Comparison of ENCODE assay signal across 23 mouse cellular contexts in the genomic region with DNA sequence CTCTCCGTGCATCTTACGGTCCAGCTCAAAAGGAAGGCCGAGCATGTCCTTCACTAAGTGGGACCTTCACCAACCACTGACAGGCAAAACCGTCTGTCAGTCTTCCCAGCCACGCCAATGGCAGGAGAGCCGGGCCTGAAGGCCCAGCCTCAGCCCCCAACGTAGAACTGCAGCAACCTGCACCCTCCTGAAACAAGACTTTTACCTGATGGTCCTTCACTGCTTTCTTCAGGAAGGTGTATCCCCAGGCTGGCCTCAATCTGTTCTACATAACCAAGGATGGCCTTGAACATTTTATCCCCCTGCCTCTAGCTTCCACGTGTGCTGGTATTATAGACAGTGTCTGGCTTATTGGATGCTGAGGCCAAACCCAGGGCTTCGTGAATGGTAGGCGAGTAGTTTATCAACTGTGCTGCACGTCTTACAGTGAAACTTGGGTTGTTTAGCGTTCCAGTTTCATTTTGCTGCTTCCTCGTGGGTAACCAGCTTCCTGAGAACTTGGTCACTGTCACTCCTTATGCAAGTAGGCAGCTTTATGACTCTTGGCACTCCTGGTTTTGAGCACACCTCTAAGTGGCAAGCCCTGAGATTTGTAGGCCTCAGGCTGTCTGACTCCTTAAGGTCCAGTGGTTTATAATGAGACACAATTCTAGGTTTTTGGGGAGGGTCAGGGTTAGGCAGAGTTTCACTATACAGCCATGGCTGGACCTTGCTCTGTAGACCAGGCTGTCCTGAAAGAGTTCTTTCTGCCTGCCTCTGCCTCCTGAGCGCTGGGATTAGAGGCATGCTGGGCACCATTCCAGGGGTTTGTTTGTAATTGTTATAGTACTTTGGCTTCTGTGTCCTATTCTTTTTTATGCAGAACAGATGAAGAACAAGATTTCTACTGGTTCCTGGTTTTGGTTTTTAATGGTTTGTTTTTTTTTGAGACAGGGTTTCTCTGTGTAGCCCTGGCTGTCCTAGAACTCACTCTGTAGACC. TPM values are rescaled to one million over a fixed set of nuclear protein-coding genes. Genes with fewer than 3 reads are reported as not detected.
DNase-seq lines count a peak whose midpoint lies in the region; ATAC-seq and TF ChIP-seq lines count a peak whose summit lies in the region.
"Had no signal": no experiment of that assay in that cellular context is flagged by ENCODE, and none has a peak within 500 bp of the region (broad histone marks: within the 10 kb centered on the region; RNA-seq: fewer than 3 reads in every experiment).

No protein-coding gene starts in this region.

- no peak overlapping the region for H3K27ac ChIP-seq in kidney, adult 2 months (ENCODE audit: insufficient read depth, low read depth, low read length)
- no peak overlapping the region for H3K27ac ChIP-seq in kidney, embryonic 16.5 days (ENCODE audit: low read length)
- no peak overlapping the region for H3K27ac ChIP-seq in lung, embryonic 14.5 days (ENCODE audit: low read depth)
- H3K27ac ChIP-seq in intestine, postnatal 0 days (ENCODE audit: low read depth, low read length): 0 out of 2 replicates have a peak overlapping the region, but pooled peaks have one; percentile 5
- H3K27ac ChIP-seq: embryonic facial prominence, embryonic 15.5 days; forebrain, embryonic 10.5 days; gastrocnemius, adult 2 months; heart, embryonic 13.5 days; hindbrain, embryonic 12.5 days had no signal

- 89% methylated on average over 14 of the region's 14 CpGs for WGBS in kidney, adult 2 months
- 90% methylated on average over 14 of the region's 14 CpGs for WGBS in kidney, embryonic 16.5 days
- 88% methylated on average over 14 of the region's 14 CpGs for WGBS in lung, embryonic 14.5 days
- WGBS in intestine, postnatal 0 days: 65% methylated on average over 14 of the region's 14 CpGs

- no peak for TF ChIP-seq CTCF in kidney, adult 2 months (conservative IDR thresholded peaks at IDR 0.05; ENCODE audit: insufficient read depth, insufficient read length, low read depth, low read length)
- TF ChIP-seq CTCF in lung, embryonic 14.5 days (IDR thresholded peaks at IDR 0.05; ENCODE audit: low read depth): no peak
- TF ChIP-seq CTCF in intestine, postnatal 0 days (IDR thresholded peaks at IDR 0.05; ENCODE audit: low read depth): no peak

- H3K4me3 ChIP-seq in kidney, adult 2 months (ENCODE audit: insufficient read depth, low read depth, low read length): no peak overlapping the region
- no peak overlapping the region for H3K4me3 ChIP-seq in kidney, embryonic 16.5 days (ENCODE audit: low read length)
- H3K4me3 ChIP-seq in lung, embryonic 14.5 days (ENCODE audit: low read depth, low read length): no peak overlapping the region
- H3K4me3 ChIP-seq in intestine, postnatal 0 days (ENCODE audit: low read depth, low read length): no peak overlapping the region
- H3K4me3 ChIP-seq: embryonic facial prominence, embryonic 15.5 days; erythroblast, embryonic 14.5 days; forebrain, embryonic 10.5 days; gastrocnemius, adult 2 months; heart, embryonic 13.5 days; hindbrain, embryonic 12.5 days had no signal

- H3K9me3 ChIP-seq in kidney, embryonic 16.5 days (ENCODE audit: low read length): no peaks in the 10 kb centered on the region
- H3K9me3 ChIP-seq in lung, embryonic 14.5 days (ENCODE audit: low read depth, low read length): no peaks in the 10 kb centered on the region
- H3K9me3 ChIP-seq in intestine, postnatal 0 days (ENCODE audit: control insufficient read depth): no peaks in the 10 kb centered on the region
- H3K9me3 ChIP-seq: embryonic facial prominence, embryonic 15.5 days; forebrain, embryonic 10.5 days; heart, embryonic 13.5 days; hindbrain, embryonic 12.5 days had no signal

- TF ChIP-seq POLR2A in kidney, adult 2 months (IDR thresholded peaks at IDR 0.05; ENCODE audit: low read depth, low read length): no peak

- no peaks in the 10 kb centered on the region for H3K36me3 ChIP-seq in kidney, adult 2 months (ENCODE audit: control insufficient read depth, insufficient read depth, low read length)
- no peaks in the 10 kb centered on the region for H3K36me3 ChIP-seq in kidney, embryonic 16.5 days (ENCODE audit: insufficient read depth, low read length)
- no peaks in the 10 kb centered on the region for H3K36me3 ChIP-seq in lung, embryonic 14.5 days (ENCODE audit: insufficient read depth)
- no peaks in the 10 kb centered on the region for H3K36me3 ChIP-seq in intestine, postnatal 0 days (ENCODE audit: control insufficient read depth, insufficient read depth)
- H3K36me3 ChIP-seq: embryonic facial prominence, embryonic 15.5 days; forebrain, embryonic 10.5 days; heart, embryonic 13.5 days; hindbrain, embryonic 12.5 days had no signal

- no peak overlapping the region for H3K4me2 ChIP-seq in kidney, embryonic 16.5 days (replicated peaks; ENCODE audit: low read depth, low read length)
- H3K4me2 ChIP-seq in lung, embryonic 14.5 days: no peak overlapping the region
- no peak overlapping the region for H3K4me2 ChIP-seq in intestine, postnatal 0 days (replicated peaks; ENCODE audit: low read depth)
- H3K4me2 ChIP-seq: embryonic facial prominence, embryonic 15.5 days; heart, embryonic 13.5 days; hindbrain, embryonic 12.5 days had no signal

- no peaks in the 10 kb centered on the region for H3K27me3 ChIP-seq in kidney, adult 2 months (replicated peaks; ENCODE audit: control insufficient read depth, insufficient read depth, low read length)
- H3K27me3 ChIP-seq in kidney, embryonic 16.5 days (ENCODE audit: insufficient read depth, low read length): no peaks in the 10 kb centered on the region
- no peaks in the 10 kb centered on the region for H3K27me3 ChIP-seq in lung, embryonic 14.5 days (ENCODE audit: insufficient read depth, low read length)
- H3K27me3 ChIP-seq in intestine, postnatal 0 days (replicated peaks; ENCODE audit: control insufficient read depth, insufficient read depth, low read length): no peaks in the 10 kb centered on the region
- H3K27me3 ChIP-seq: embryonic facial prominence, embryonic 15.5 days; hindbrain, embryonic 12.5 days had no signal

- ATAC-seq in kidney, embryonic 16.5 days (ENCODE audit: low FRiP score, low TSS enrichment): no peak
- no peak for ATAC-seq in lung, embryonic 14.5 days (ENCODE audit: insufficient read depth)
- ATAC-seq in intestine, postnatal 0 days: no peak
- ATAC-seq: forebrain, embryonic 14.5 days had no signal

- peak; percentile 65 for DNase-seq in kidney, adult 2 months
- DNase-seq in lung, embryonic 14.5 days: peak; percentile 44
- no peak for DNase-seq in lung, postnatal 10 days
- DNase-seq in 416B (ENCODE audit: low read depth): peak; percentile 29
- no peak for DNase-seq in left cerebral cortex, adult 11 months (ENCODE audit: low spot score)
- DNase-seq: adrenal gland, adult 8-10 months; adrenal gland, postnatal 36 days; cerebellum, adult 8-10 months; cerebellum, postnatal 14 days; embryo, embryonic 11 days; gastrocnemius, adult 2 months; gastrocnemius, postnatal 25 days; heart, postnatal 4 days had no signal

- H3K9ac ChIP-seq in kidney, embryonic 16.5 days (replicated peaks; ENCODE audit: low read length): no peak overlapping the region
- no peak overlapping the region for H3K9ac ChIP-seq in lung, embryonic 14.5 days
- H3K9ac ChIP-seq in intestine, postnatal 0 days (ENCODE audit: low read depth, low read length): no peak overlapping the region
- H3K9ac ChIP-seq: embryonic facial prominence, embryonic 15.5 days; heart, embryonic 13.5 days; hindbrain, embryonic 12.5 days had no signal

- no peaks in the 10 kb centered on the region for H3K4me1 ChIP-seq in kidney, adult 2 months (ENCODE audit: control insufficient read depth, insufficient read depth, low read length)
- H3K4me1 ChIP-seq in kidney, embryonic 16.5 days (ENCODE audit: insufficient read depth, low read length): no peaks in the 10 kb centered on the region
- no peaks in the 10 kb centered on the region for H3K4me1 ChIP-seq in lung, embryonic 14.5 days (ENCODE audit: insufficient read depth)
- H3K4me1 ChIP-seq in intestine, postnatal 0 days (replicated peaks; ENCODE audit: control insufficient read depth, insufficient read depth, low read length): no peaks in the 10 kb centered on the region
- H3K4me1 ChIP-seq: embryonic facial prominence, embryonic 15.5 days; forebrain, embryonic 10.5 days; hindbrain, embryonic 12.5 days had no signal

RNA-seq across cellular contexts. Expression of gene Sectm1a, which starts 11.9 kb away (rescaled TPM):
- 2.1 and 2.8 TPM in 2 replicates for polyA plus RNA-seq in kidney, adult 2 months (2012; rRNA removed)
- 0.41 TPM in 1 of 2 replicates, not detected in the other for polyA plus RNA-seq in kidney, embryonic 16.5 days (2015; fragmentation: Nextera tagmentation; extraction: Ambion mirVana)
- 0.30 TPM in 1 of 2 replicates, not detected in the other for polyA plus RNA-seq in lung, embryonic 14.5 days (2014; fragmentation: Nextera tagmentation; extraction: Ambion mirVana)
- polyA plus RNA-seq in intestine, postnatal 0 days (2015; fragmentation: Nextera tagmentation; extraction: Ambion mirVana): 10.0 and 10.2 TPM in 2 replicates
- polyA plus RNA-seq: embryonic facial prominence, embryonic 11.5 days; erythroblast, embryonic 14.5 days; forebrain, embryonic 10.5 days; forebrain, embryonic 14.5 days; heart, embryonic 13.5 days; hindbrain, embryonic 12.5 days had no signal

RNA-seq across cellular contexts. Expression of gene Tex19.2, which starts 25.6 kb away (rescaled TPM):
- not detected in 2 replicates for polyA plus RNA-seq in kidney, adult 2 months (2012; rRNA removed)
- polyA plus RNA-seq in kidney, embryonic 16.5 days (2015; fragmentation: Nextera tagmentation; extraction: Ambion mirVana): not detected in 2 replicates
- not detected in 2 replicates for polyA plus RNA-seq in lung, embryonic 14.5 days (2014; fragmentation: Nextera tagmentation; extraction: Ambion mirVana)
- 0.33 and 0.56 TPM in 2 replicates for polyA plus RNA-seq in intestine, postnatal 0 days (2015; fragmentation: Nextera tagmentation; extraction: Ambion mirVana)
- polyA plus RNA-seq: embryonic facial prominence, embryonic 11.5 days; embryonic facial prominence, embryonic 15.5 days; erythroblast, embryonic 14.5 days; forebrain, embryonic 14.5 days; heart, embryonic 13.5 days; heart, postnatal 0 days; hindbrain, embryonic 12.5 days had no signal

RNA-seq across cellular contexts. Expression of gene Sectm1b, which starts 29.5 kb away (rescaled TPM):
- polyA plus RNA-seq in kidney, adult 2 months (2012; rRNA removed): 66.6 and 75.2 TPM in 2 replicates
- 0.10 and 0.21 TPM in 2 replicates for polyA plus RNA-seq in kidney, embryonic 16.5 days (2015; fragmentation: Nextera tagmentation; extraction: Ambion mirVana)
- not detected in 2 replicates for polyA plus RNA-seq in lung, embryonic 14.5 days (2014; fragmentation: Nextera tagmentation; extraction: Ambion mirVana)
- 159 and 166 TPM in 2 replicates for polyA plus RNA-seq in intestine, postnatal 0 days (2015; fragmentation: Nextera tagmentation; extraction: Ambion mirVana)
- polyA plus RNA-seq: embryonic facial prominence, embryonic 11.5 days; erythroblast, embryonic 14.5 days; forebrain, embryonic 10.5 days; forebrain, embryonic 14.5 days; heart, embryonic 13.5 days; hindbrain, embryonic 12.5 days had no signal

RNA-seq across cellular contexts. Expression of gene Tex19.1, which starts 53.0 kb away (rescaled TPM):
- not detected in 2 replicates for polyA plus RNA-seq in kidney, adult 2 months (2012; rRNA removed)
- 0.10 and 0.20 TPM in 2 replicates for polyA plus RNA-seq in kidney, embryonic 16.5 days (2015; fragmentation: Nextera tagmentation; extraction: Ambion mirVana)
- polyA plus RNA-seq in lung, embryonic 14.5 days (2014; fragmentation: Nextera tagmentation; extraction: Ambion mirVana): 0.11 TPM in 1 of 2 replicates, not detected in the other
- polyA plus RNA-seq in intestine, postnatal 0 days (2015; fragmentation: Nextera tagmentation; extraction: Ambion mirVana): not detected in 2 replicates
- polyA plus RNA-seq: embryonic facial prominence, embryonic 11.5 days; erythroblast, embryonic 14.5 days; forebrain, embryonic 10.5 days; forebrain, embryonic 14.5 days; heart, embryonic 13.5 days; heart, postnatal 0 days; hindbrain, embryonic 12.5 days had no signal

RNA-seq across cellular contexts. Expression of gene Cd7, which starts 53.7 kb away (rescaled TPM):
- polyA plus RNA-seq in kidney, adult 2 months (2012; rRNA removed): 1.2 and 3.0 TPM in 2 replicates
- 0.97 TPM in 1 of 2 replicates, not detected in the other for polyA plus RNA-seq in kidney, embryonic 16.5 days (2015; fragmentation: Nextera tagmentation; extraction: Ambion mirVana)
- polyA plus RNA-seq in lung, embryonic 14.5 days (2014; fragmentation: Nextera tagmentation; extraction: Ambion mirVana): 0.26 TPM in 1 of 2 replicates, not detected in the other
- 2.2 and 2.3 TPM in 2 replicates for polyA plus RNA-seq in intestine, postnatal 0 days (2015; fragmentation: Nextera tagmentation; extraction: Ambion mirVana)
- polyA plus RNA-seq: embryonic facial prominence, embryonic 11.5 days; erythroblast, embryonic 14.5 days; forebrain, embryonic 10.5 days; forebrain, embryonic 14.5 days; heart, postnatal 0 days; hindbrain, embryonic 12.5 days had no signal

Comparison
In these comparisons a context has a peak if more than half of its experiments do, and no peak if none do; other contexts are left out.
1. DNase-seq: peak in kidney, adult 2 months (single experiment), lung, embryonic 14.5 days (single experiment) and 416B (single experiment); none in lung, postnatal 10 days (single experiment) and left cerebral cortex, adult 11 months (single experiment).
2. RNA of gene Sectm1b, which starts 29.5 kb away (polyA plus RNA-seq): 159 to 166 TPM in intestine, postnatal 0 days and 66.6 to 75.2 TPM in kidney, adult 2 months; 0.10 to 0.21 TPM in kidney, embryonic 16.5 days and not detected in lung, embryonic 14.5 days; every median in the first group is over 10 times any median in the second.